Mouse (Mus musculus) mature B cell (primary cell): Measurements from ENCODE around the gene Nfix.

Experiments
- in situ Hi-C: fragments of 300-500 bp; cut with MboI; formaldehyde crosslinking; loops from 2 replicates; pipeline ENCODE4 v1.14.3; 2019

The Nfix gene

DNA sequence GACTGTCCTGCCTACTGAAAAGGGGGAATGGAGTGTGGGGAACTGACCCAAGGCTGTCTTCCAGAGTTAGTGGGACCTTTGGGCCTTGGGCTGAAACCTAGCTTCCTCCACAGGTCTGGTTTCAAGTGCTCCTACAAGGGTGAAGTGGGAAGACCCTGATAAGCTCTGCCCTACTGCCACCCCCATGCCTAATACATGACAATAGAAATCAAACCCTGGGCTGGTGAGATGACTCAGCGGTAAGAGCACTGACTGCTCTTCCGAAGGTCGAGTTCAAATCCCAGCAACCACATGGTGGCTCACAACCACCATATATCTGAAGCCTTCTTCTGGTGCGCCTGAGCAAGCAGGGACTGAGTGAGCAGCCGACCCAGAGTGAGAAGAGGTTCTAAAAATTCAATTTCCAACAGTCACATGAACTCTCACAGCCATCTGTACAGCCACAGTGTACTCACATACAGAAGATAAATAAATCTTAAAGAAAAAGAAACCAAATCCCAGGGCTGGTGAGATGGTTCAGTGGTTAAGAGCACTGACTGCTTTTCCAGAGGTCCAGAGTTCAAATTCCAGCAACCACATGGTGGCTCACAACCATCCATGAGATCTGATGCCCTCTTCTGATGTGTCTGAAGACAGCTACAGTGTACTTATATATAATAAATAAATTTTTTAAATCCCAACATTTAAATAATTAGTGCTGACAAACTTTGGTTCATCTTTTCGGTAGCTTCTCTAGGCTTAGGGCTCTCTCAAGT, 131.2 kb downstream of the Nfix start:
- in situ Hi-C loops = no loop called here

DNA sequence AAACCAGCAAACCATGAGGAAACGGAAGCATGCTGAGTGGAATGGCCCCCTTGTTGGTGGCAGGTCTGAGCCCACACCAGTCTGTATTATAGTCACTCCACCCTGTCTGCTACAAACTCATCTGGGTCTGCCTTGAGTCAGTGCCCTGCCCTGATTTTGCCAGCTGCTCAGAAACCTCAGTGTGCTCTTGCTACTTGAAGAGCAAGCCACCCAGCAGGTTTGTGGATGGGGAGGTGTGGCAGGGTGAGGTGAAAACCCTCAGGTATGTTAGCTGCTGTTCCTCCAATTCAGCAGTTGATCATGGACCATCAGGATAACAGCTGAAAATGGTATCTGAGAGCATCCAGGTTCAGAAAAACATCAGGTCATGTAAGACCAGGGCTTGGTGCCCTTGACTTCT, 132.1 kb downstream of the Nfix start:
- in situ Hi-C loops = no loop called here

DNA sequence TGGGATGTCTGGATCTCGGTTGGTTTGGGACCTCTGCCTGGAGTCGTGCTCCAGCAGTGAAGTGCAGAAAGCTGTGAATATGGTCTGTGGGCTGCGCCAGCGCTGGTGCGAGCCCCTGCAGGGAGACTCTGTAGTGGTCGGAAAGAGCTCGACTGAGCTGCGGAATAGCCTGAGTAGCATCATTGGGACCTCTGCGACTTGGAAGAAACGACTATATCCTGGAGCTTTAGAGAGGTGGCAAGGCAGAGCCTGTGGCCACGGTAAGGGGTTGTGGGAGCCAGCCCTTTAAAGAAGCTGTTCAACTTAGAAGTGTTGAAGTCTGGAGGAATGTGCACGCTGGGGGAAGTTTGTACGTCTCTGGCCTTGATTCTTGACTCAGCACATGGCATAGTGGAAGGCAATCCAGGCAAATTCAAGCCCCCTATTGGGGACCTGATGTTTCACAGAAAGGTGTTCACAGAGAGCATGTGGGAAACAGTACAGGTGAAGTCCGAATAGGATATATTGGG, 134.7 kb downstream of the Nfix start:
- in situ Hi-C loops = no loop called here

DNA sequence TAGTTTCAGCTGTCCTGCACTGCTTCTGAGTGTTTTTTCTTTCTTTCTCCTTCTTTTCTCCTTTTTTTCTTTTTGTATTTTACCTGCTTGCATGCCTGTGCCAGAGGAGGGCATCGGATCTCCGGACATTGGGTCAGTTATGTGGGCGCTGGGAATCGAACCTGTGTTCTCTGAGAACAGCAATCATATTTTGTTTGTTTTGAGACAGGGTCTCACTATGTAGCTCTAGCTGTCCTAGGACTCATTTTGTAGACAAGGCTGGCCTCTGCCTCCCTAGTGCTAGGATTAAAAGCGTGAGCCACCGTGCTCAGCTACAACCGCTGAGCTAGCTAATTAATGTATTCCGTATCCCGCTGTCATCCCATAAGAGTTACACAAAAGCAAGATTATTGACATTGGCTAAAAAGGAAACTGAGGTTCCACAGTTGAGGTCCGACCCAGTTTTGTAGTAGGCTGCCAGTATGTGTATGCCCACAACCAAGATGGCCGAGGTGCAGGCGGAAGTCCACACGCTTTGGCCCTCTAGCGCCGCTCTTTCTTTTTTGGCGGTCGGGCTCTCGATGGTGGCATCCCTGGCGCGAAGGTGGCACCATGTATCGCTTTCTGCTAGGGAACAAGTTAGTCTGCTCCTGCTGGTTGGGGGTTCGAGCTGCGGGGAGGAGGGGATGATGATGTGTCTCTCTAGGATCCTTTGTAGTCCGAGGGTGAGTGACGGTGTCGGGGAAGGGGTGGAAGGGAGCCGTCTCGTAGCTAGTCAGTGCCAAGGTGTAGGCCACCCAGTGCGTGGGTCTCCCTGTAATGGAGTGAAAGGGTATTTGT, 135.4 kb downstream of the Nfix start:
- in situ Hi-C loops = no loop called here

DNA sequence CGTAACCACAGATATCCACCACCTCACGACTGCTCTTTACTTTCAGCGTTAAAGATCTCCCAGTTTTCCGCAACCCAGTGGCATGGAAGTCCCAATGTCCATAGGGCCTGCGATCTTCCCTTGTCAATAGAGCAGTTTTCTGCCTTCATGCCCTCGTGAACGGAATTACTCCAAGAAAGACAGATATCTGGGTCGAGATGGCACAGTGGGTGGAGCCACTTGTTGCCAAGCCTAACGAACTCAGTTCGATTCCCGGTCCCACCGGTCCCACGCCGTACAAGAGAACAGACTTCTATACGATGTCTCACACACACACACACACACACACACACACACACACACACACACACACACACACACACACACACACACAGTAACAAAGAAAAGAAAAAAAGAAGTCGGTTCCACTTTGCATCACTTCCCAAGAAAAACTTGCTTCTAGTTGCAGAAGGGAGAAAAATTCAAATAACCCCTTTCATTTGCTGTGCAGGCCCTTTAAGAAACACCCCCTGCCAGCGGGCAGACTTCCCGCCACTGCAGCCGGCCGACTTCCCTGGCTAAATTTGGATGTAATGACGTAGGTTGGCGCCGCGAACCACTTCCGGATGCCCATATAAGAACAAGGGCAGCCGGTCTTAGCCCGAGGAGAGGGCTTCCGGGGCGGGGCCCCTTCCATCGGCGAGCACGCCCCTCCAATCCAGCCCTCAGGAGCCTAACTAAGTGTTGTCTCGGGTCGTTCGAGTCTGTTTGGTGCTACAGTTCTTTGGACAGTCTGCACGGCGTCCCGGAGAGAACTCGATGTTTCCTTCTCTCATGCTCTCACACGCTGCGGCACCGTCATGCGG, 136.4 kb downstream of the Nfix start:
- in situ Hi-C loops = no loop called here

DNA sequence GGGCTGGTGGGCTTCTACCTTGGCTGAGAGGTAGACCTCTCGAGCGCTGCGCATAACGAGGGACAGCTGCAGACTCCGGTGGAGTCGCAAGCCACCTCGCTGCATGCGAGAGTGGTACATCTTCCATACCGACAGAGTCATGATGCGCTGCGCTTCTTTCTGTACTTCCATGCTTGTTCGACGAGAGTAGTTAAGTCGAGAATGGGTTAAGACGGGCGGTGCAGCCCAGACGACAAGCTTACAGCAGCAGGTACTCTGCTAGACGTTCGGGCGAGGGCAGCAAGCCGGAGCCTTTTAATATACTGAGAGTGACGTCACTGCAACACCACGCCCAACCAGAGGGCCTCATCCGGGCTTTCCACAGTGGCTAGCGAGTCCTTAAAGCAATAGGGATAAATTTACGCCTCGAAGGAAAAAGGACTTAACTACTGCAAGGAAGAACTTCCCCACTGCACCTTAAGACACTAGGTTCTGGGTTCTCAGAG, 137.5 kb downstream of the Nfix start, which contains the start of gene Ier2:
Ier2 (minus strand) TSS at position 272 of the 485 bp plus-strand sequence.
- in situ Hi-C loops = no loop called here

DNA sequence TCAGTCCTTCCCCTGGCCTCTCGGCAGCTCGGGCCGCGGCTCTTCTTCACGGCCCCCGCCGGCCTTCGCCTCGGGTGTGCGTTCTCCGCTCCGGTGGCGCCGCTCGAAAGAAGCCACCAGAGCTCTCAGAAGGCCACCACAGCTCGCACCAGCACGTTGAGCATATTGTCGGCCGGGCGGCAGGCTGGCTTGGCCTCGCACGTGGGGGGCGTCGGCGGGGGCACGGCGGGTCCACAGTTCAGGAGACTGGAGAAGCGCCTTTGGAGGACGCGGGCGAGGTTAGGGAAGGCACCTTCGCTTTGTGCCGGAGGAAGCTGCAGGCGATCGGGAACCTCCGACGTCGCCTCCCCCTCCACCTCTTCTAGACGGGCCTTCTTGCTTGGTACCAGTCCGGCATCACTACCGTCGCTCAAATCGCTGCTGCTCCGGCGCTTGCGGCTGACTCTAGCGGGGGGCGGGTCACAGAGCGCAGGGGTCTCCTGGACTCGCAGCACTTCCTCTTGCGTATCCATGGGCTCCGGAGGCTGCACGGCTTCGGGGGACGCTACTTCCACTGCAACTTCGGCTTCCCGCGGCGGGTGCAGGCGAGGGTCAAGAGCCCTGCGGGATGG, 138.1 kb downstream of the Nfix start:
- in situ Hi-C loops = no loop called here

DNA sequence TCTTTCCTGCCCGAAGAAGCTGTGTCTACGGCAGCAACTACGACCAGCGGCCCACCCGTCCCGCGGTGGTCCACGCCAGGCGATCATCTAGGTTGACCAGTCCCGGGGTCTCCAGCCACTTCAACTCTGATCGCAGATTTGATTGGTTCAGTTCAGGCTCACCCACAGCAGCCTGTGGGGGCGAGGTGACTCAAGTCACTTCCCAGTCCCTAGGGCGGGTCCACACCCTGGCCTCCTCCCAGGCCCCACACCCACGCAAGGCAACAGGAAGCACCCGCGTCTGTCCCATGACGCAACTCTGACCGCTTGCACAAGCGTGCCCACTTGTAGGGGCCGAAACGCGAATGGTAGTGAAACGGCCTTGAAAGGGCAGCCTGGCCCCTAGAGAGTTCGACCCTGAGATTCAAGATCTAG, 138.7 kb downstream of the Nfix start:
- in situ Hi-C loops = no loop called here

DNA sequence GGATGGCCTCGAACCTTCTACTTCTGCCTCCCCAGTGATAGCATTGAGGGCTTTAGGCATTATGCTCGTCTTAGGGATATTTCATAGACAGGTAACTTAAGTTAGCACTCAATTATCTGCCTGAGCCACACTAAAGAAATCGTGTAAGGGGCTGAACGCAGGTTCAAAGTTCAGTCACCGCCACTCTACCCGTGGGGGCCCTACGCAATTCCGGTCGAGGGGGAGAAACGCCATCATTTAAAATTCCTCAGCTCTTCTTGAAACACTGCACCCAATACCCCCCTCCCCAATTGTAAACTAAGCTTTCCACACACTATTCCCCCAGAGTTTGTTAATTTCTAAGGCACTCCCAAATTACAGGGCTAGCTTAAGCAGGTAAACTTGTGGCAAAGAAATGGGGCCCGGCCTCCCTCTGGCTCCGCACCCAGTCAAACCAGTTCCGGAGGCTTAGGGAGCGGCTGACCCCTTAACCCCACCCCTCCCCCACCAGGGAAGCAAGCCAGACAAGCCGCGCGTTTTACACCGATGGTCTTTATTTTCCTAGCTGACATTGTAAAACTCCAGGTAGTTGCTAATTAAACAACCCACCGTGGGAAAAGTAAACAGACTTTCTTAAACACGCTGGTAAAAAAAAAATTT, 139.2 kb downstream of the Nfix start:
- in situ Hi-C loops = no loop called here

DNA sequence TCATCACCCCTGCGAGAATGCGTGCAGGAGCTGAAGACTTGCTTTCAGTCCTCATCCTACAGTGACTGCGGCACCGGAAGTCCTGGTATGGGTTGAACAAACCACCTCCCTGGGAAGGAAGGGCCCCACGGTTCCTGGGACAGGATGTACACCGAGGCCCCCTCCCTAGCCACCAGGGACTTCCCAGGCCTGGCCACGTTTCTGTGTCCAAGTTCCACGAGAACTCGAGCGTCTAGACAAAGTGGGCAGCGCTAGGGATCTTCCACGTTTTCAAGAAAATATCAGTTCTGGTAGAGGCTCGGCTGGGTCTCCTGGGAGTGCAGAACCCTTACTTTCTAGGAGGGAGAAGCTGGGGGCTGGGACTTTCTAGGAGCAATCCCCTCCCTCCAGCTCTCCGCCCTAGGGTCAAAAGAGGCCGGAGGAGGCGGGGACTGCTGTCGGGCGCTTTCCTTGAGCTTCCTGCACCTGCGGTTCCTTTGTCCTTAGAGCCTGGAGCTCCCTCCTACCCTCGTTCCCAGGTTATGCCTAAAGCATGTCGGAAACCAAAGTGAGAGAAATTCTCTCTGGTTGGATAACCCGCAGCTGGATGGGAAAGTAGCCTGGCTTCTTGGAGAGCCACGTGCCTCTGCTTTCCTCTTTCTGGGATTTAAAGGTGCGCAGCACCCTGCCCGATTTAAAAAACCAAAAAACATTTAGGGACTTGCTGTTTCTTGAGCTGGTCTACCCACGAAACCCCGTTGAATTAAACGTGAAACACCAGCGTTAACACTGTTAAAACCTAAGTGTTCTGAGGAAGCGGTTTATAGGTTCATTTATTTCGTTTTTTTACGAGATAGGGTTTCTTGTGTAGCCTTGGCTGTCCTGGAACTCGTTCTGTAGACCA, 140.0 kb downstream of the Nfix start:
- in situ Hi-C loops = no loop called here

DNA sequence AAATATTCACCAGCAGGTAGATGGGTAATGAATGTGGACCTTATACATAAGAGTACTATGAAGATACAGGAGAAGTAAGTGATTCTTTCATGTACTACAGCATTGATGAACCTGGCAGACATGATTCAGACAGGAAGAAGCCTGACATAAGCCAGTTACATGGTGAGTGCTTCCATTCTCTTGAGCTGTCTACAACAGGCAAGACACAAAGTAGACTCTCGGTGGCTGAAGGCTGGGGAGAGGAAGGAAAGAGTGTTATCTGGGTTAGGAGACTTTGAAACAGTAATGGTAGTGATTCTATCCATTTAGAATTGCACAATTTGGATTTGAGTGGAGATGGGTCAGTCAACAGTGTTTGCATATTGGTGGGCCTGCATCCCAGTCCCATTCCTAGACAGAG, 141.2 kb downstream of the Nfix start:
- in situ Hi-C loops = no loop called here

DNA sequence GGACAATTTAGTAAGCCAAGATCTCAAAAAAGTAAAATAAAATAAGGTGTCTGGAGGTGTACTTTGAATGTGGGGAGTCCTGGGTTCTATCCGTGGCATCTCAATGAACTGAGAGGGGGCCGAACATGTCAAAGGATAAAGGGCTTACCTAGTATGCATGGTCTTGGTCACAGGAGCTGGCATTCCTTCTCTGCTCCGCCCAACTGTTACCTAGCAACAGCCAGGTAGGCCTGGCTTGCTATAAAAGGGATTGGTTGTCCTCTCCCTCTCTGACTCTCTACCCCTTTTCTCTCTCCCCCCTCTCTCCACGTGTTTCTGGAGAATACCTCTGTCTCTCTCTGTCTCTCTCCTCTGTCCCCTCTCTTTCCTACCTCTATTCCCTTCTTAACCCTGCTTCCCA, 142.5 kb downstream of the Nfix start:
- in situ Hi-C loops = no loop called here

DNA sequence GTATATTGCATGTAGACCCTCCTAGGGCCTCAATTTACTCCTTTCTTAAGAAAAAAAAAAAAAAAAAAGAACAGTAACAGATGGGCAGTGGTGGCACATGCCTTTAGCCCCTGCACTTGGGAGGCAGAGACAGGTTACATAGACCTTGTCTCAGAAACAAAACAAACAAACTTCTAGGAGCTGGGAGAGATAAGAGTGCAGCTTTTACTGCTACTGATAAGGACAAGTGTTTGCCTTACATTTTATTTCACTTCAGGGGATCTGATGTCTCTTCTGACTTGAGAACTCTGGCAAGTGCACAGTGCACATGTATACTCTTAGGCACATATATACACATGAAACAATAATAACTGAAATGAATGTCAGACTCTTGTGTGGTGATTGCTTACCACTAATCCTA, 142.9 kb downstream of the Nfix start:
- in situ Hi-C loops = no loop called here

DNA sequence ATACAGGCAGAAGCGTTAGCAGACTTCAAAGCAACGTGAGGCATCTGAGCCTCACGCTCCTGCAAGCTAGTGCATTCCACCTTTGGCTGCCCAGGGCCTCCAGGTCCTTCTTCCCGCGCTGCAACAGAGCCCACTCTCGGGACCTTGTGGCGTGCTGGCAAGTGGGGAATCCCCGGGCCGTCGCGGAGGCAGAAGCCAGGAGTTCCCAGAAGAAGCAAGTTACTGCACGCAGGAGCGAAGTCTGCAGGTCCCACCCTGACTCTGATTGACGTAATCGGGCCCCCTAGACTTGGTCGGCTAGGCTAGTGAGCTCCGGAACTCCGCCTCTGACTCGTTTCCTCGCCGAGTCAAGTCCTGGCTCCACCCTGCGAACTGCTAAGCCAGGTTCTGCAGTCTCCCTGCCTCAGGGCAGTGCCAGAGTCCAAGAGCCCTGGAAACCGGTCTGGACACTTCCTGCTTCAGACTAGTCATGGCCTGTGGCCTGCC, 143.5 kb downstream of the Nfix start:
- in situ Hi-C loops = no loop called here

DNA sequence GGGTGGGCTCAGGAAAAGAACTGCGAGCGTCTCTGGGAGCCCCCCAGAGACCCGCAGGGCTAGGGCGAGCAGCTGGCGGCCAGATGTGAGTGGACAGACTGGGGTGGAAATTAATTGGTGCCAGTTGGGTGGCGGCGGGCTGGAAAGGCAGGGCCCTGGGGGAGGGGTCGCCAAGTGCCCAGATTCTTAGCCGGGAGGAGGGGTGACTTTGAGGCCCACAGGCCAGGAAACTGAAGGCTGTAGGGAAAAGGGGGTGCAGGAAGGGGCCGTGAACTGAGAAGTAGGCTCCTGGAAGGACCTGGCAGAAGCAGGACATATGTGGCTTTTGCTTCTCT, 144.0 kb downstream of the Nfix start:
- in situ Hi-C loops = no loop called here

DNA sequence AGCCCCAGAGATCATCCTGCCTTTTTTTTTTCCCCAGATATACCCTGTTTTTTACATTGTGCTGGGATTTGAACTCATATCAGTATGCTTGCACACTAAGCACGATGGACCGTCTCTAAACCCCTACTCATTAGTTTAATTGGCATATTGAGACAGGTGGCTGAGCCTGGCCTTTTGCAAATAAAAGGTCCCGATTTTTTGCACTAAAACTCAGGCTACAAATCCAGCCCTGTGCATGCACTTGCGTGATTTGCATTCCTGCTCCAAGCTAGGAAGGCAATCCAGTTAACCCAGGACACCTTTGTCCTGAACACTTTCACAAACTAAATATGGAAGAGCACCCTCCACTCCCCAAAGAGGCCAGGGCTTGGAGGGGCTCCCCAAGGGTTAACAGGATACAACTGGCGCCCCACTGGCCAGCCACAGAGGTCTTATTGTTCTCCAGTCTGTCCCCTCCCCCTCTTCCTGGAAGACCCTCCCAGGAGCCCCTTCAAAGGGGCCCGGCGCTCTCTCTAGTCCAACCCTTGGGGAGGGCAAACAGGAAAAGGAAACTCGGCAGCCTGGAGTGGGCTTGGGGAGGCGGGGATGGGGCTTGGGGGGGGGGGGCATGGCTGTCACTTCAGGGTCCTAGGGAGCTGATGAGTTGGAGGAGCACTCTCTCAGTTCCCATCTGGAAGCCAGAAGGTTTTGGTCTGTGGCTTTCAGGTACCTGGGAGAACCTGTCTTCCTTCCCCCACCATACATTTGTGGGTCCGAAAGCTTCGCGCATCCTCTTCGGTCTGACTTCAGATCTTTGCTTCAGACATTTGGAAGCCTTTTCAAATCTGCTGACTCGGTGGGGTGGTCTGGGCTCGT, 144.6 kb downstream of the Nfix start:
- in situ Hi-C loops = no loop called here

DNA sequence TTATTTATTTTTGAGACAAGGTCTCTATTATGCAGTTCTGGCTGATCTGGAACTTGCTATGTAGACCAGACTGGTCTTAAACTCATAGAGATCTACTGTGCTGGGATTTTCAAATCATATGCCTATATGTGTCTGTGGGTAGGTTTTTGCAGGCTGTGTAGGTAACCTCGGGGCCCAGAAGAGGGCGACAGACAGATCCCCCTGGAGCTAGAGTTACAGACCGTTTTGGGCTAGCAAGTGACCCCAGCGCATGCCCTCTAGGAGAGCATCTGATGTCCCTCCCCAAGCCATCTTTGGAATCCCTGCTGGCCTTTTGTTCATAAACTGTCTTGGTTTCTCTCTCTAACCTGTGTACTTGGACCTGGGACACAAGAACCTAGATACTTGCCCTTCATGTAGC, 145.5 kb downstream of the Nfix start:
- in situ Hi-C loops = no loop called here

DNA sequence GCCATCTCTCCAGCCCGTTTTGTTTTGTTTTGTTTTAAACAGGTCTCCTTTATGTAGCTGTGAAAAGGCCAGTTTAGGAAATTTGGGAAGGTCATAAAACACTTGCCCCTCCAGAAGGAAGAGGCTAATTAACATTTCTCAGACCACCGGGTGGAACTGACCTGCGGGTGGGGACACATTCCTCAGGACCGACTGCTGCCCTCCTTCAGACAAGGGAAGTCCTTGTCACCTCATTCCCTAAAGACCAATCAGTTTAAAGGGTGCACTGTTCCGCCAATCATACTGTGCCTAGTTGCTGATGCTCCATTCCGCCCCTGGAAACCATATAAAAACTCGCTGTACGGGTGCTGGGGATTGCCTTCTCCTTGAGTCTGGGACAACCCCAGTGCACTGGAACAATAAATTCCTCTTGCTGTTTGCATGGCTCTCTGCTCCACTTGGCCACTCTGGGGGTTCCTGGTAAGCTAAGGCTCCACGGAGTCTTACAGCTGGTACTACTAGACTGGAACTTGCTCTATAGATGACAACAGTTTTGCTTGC, 147.0 kb downstream of the Nfix start:
- in situ Hi-C loops = no loop called here

DNA sequence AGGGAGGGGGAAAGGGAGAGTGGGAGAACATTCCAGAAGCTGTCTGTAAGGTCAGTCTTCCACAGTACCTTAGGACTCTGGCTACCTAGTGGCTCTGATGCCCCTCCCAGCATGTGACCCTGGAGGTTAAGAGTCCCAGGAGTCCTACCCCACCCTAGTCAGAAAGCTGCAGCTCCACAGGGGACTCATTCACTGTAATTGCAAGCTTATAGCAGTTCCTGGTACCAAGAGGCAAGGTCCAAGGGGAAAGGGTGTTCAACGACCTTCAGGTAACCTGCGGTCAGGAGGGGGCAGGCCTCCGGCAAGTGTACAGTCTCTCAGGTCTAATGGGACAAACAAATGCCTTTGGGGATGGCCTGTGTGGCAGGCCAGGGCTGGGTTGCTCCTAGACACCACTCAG, 149.9 kb downstream of the Nfix start:
- in situ Hi-C loops = no loop called here
